Mouse (Mus musculus): ENCODE data around the gene Gm45208. TPM values are rescaled to one million over a fixed set of nuclear protein-coding genes. Genes with fewer than 3 reads are reported as not detected.

The Gm45208 gene
- polyA plus RNA-seq (2012; ENCODE audit: low replicate concordance) = 6.3 and 11.1 TPM in 2 replicates

GRCm38 (mm10) chrX:7721514-7722281 lies at the start of gene Gm45208:
Gene Gm45208, plus strand, starts transcription at chrX:7722245.

GRCm38 (mm10) chrX:7680864-7681263 lies 41.2 kb upstream of the Gm45208 start, which contains the start of gene Magix:
Gene Magix, minus strand, starts transcription at chrX:7681251.

GRCm38 (mm10) chrX:7696954-7697381 lies 25.1 kb upstream of the Gm45208 start, which contains the start of gene Gpkow:
Gene Gpkow, plus strand, starts transcription at chrX:7697131.

GRCm38 (mm10) chrX:7714135-7714899 lies 7.7 kb upstream of the Gm45208 start, which contains the start of gene Wdr45:
Gene Wdr45, plus strand, starts transcription at chrX:7714333.

GRCm38 (mm10) chrX:7728215-7728921 lies 6.3 kb downstream of the Gm45208 start, which contains the start of gene Praf2:
Gene Praf2, plus strand, starts transcription at chrX:7728439.

GRCm38 (mm10) chrX:7750432-7751116 lies 28.5 kb downstream of the Gm45208 start, which contains the start of gene Ccdc120:
Gene Ccdc120, minus strand, starts transcription at chrX:7750905.

GRCm38 (mm10) chrX:7762137-7762920 lies 40.3 kb downstream of the Gm45208 start, which contains the start of gene Tfe3:
Gene Tfe3, plus strand, starts transcription at chrX:7762560.

Other genes starting within 250 kb of the Gm45208 start
- 53.4 and 130 TPM in 2 replicates for gene Foxp3, start 148.6 kb upstream of the Gm45208 start, polyA plus RNA-seq (2012; ENCODE audit: low replicate concordance)
- 4.5 and 7.5 TPM in 2 replicates for gene Ppp1r3f, start 148.0 kb upstream of the Gm45208 start, polyA plus RNA-seq (2012; ENCODE audit: low replicate concordance)
- gene Ccdc22, start 116.7 kb upstream of the Gm45208 start, polyA plus RNA-seq (2012; ENCODE audit: low replicate concordance) = 15.7 and 23.4 TPM in 2 replicates
- gene Cacna1f, start 115.2 kb upstream of the Gm45208 start, polyA plus RNA-seq (2012; ENCODE audit: low replicate concordance) = 0.06 TPM in 1 of 2 replicates, not detected in the other
- gene Syp, start 83.8 kb upstream of the Gm45208 start, polyA plus RNA-seq (2012; ENCODE audit: low replicate concordance) = 1.3 and 1.4 TPM in 2 replicates
- 46.7 and 115 TPM in 2 replicates for gene Prickle3, start 65.0 kb upstream of the Gm45208 start, polyA plus RNA-seq (2012; ENCODE audit: low replicate concordance)
- 101 and 137 TPM in 2 replicates for gene Plp2, start 50.9 kb upstream of the Gm45208 start, polyA plus RNA-seq (2012; ENCODE audit: low replicate concordance)
- 0.09 TPM in 1 of 2 replicates, not detected in the other for gene Magix, start 41.0 kb upstream of the Gm45208 start, polyA plus RNA-seq (2012; ENCODE audit: low replicate concordance)
- gene Gpkow, start 25.1 kb upstream of the Gm45208 start, polyA plus RNA-seq (2012; ENCODE audit: low replicate concordance) = 3.7 and 10.8 TPM in 2 replicates
- gene Wdr45, start 7.9 kb upstream of the Gm45208 start, polyA plus RNA-seq (2012; ENCODE audit: low replicate concordance) = 23.1 and 43.2 TPM in 2 replicates
- gene Praf2, start 6.2 kb downstream of the Gm45208 start, polyA plus RNA-seq (2012; ENCODE audit: low replicate concordance) = 15.7 and 22.6 TPM in 2 replicates
- gene Ccdc120, start 28.7 kb downstream of the Gm45208 start, polyA plus RNA-seq (2012; ENCODE audit: low replicate concordance) = 0.70 and 1.6 TPM in 2 replicates
- gene Tfe3, start 40.3 kb downstream of the Gm45208 start, polyA plus RNA-seq (2012; ENCODE audit: low replicate concordance) = 51.6 and 59.4 TPM in 2 replicates
- gene Gripap1, start 67.5 kb downstream of the Gm45208 start, polyA plus RNA-seq (2012; ENCODE audit: low replicate concordance) = 58.1 and 71.9 TPM in 2 replicates
- gene Kcnd1, start 100.0 kb downstream of the Gm45208 start, polyA plus RNA-seq (2012; ENCODE audit: low replicate concordance) = 0.54 and 0.69 TPM in 2 replicates
- 142 and 149 TPM in 2 replicates for gene Otud5, start 119.1 kb downstream of the Gm45208 start, polyA plus RNA-seq (2012; ENCODE audit: low replicate concordance)
- 101 and 151 TPM in 2 replicates for gene Pim2, start 156.0 kb downstream of the Gm45208 start, polyA plus RNA-seq (2012; ENCODE audit: low replicate concordance)
- 57.9 and 67.5 TPM in 2 replicates for gene Slc35a2, start 161.8 kb downstream of the Gm45208 start, polyA plus RNA-seq (2012; ENCODE audit: low replicate concordance)
- 178 and 313 TPM in 2 replicates for gene Pqbp1, start 177.0 kb downstream of the Gm45208 start, polyA plus RNA-seq (2012; ENCODE audit: low replicate concordance)
- gene Timm17b, start 177.1 kb downstream of the Gm45208 start, polyA plus RNA-seq (2012; ENCODE audit: low replicate concordance) = 40.0 and 104 TPM in 2 replicates
- gene Gm10491, start 185.6 kb downstream of the Gm45208 start, polyA plus RNA-seq (2012; ENCODE audit: low replicate concordance) = not detected in 2 replicates
- not detected in 2 replicates for gene Gm10490, start 187.3 kb downstream of the Gm45208 start, polyA plus RNA-seq (2012; ENCODE audit: low replicate concordance)
- gene Pcsk1n, start 197.6 kb downstream of the Gm45208 start, polyA plus RNA-seq (2012; ENCODE audit: low replicate concordance) = 0.27 TPM in 1 of 2 replicates, not detected in the other
- gene Eras, start 206.4 kb downstream of the Gm45208 start, polyA plus RNA-seq (2012; ENCODE audit: low replicate concordance) = not detected in 2 replicates
- 10.1 and 14.4 TPM in 2 replicates for gene Hdac6, start 225.6 kb downstream of the Gm45208 start, polyA plus RNA-seq (2012; ENCODE audit: low replicate concordance)

All from hematopoietic multipotent progenitor cell, adult 10-12 weeks (in vitro differentiated cells).